Comparison of ENCODE assay signal across 9 mouse cellular contexts in the genomic region with DNA sequence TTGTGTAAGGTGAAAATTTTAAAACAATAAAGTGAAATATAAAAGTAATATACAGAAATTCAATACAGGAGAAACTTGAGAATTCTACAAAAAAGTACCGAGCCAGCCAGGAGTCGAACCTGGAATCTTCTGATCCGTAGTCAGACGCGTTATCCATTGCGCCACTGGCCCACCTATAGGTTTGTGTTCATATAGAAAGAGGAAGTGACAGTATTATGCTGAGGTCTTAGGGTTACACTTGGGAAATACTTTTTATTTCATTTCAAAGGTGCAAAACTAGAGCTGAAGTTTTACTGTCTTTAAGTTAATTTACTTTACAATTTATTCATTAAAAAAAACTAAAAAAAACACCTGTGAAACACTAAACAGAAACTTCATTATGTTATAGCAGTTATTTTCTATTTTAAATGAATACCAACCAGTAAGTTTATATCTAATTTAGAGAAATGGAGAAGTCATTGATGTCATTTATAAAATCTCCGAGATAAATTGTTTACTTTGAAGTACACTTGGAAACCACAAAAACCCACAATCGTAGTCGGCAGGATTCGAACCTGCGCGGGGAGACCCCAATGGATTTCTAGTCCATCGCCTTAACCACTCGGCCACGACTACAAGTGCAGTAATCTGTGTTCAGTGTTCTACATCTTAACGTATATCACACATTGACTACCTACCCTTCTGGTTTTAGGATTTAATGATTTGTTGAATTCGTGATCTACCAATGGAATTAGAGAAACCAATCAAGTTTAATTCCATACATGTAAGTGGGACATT. TPM values are rescaled to one million over a fixed set of nuclear protein-coding genes. Genes with fewer than 3 reads are reported as not detected.
DNase-seq lines count a peak whose midpoint lies in the region; ATAC-seq and TF ChIP-seq lines count a peak whose summit lies in the region.
"Had no signal": no experiment of that assay in that cellular context is flagged by ENCODE, and none has a peak within 500 bp of the region (broad histone marks: within the 10 kb centered on the region; RNA-seq: fewer than 3 reads in every experiment).

No protein-coding gene starts in this region.

- no peak; the same call in 1 of the 2 replicates for ATAC-seq in heart, embryonic 14.5 days (ENCODE audit: insufficient number of reproducible peaks, insufficient read depth, low FRiP score, low read depth)
- ATAC-seq in megakaryocyte, adult 5-6 weeks (ENCODE audit: poor library complexity, severe bottlenecking): peak; percentile 71

- 4% methylated on average over 17 of the region's 17 CpGs for WGBS in heart, embryonic 14.5 days

- H3K27ac ChIP-seq in ES-E14 (ENCODE audit: insufficient read depth, low read depth, low read length, poor library complexity, severe bottlenecking): no peak overlapping the region
- H3K27ac ChIP-seq in heart, embryonic 14.5 days (replicated peaks in 1 of 2; ENCODE audit: control insufficient read depth in 1 of 2, insufficient read depth in 1 of 2, low read depth in 2 of 2, low read length in 2 of 2): no peak overlapping the region

- no peaks in the 10 kb centered on the region for H3K79me3 ChIP-seq in C2C12 (ENCODE audit: low read depth)

- TF ChIP-seq CTCF in C2C12 (IDR thresholded peaks at IDR 0.05; ENCODE audit: control insufficient read depth, insufficient read depth, insufficient read length): no peak

- H3K79me2 ChIP-seq in C2C12 (ENCODE audit: control insufficient read depth, insufficient read depth): no peaks in the 10 kb centered on the region

- peak; percentile 76 for DNase-seq in ES-E14 (ENCODE audit: low read depth, low spot score)
- peak; percentile 94 for DNase-seq in embryo, embryonic 9.5 days (ENCODE audit: extremely low spot score)
- peak; percentile 50 to 71 for DNase-seq in layer of hippocampus, postnatal 10 days (ENCODE audit: low spot score in 2 of 2)
- peak; percentile 17 to 29 for DNase-seq in spleen, adult 18-20 months
- no peak for DNase-seq in ovary, adult 18-20 months (ENCODE audit: low spot score)

- H3K4me1 ChIP-seq in ES-E14 (ENCODE audit: control insufficient read depth in 2 of 2, insufficient read depth in 2 of 2, low read length in 2 of 2, poor library complexity in 1 of 2): peaks cover 0 to 7% of the 10 kb centered on the region in 2 experiments; a peak in 2 of 4 replicates
- H3K4me1 ChIP-seq in heart, embryonic 14.5 days (ENCODE audit: control insufficient read depth in 2 of 2, insufficient read depth in 2 of 2, low read length in 2 of 2): peaks cover 6 to 25% of the 10 kb centered on the region in 2 experiments; a peak in 3 of 4 replicates

- H3K36me3 ChIP-seq in C2C12 (ENCODE audit: control insufficient read depth, insufficient read depth) (no peaks in the 10 kb centered on the region), ES-E14 (ENCODE audit: control insufficient read depth, insufficient read depth, low read length, poor library complexity, severe bottlenecking) (no peaks in the 10 kb centered on the region)
- H3K36me3 ChIP-seq in heart, embryonic 14.5 days (ENCODE audit: control insufficient read depth, insufficient read depth, low read length): no peaks in the 10 kb centered on the region

- in situ Hi-C loops in ES-E14 (cut with MboI; ENCODE audit: low sequenced_read_pairs in 2 of 2, unreplicated experiment in 2 of 2): loop anchor here (25.0 kb wide), 1 partner anchor 188 kb away; no protein-coding TSS in a partner anchor

- no peak overlapping the region for H3K4me3 ChIP-seq in C2C12 (ENCODE audit: insufficient read depth, poor library complexity, severe bottlenecking)
- peak overlapping the region in 1 of 2 experiments; percentile 40; a peak in 2 of 4 replicates for H3K4me3 ChIP-seq in ES-E14 (ENCODE audit: insufficient read depth in 1 of 2, low read depth in 1 of 2, low read length in 2 of 2, poor library complexity in 1 of 2, severe bottlenecking in 1 of 2)
- H3K4me3 ChIP-seq in heart, embryonic 14.5 days (ENCODE audit: control insufficient read depth in 1 of 2, insufficient read depth in 1 of 2, low read depth in 1 of 2, low read length in 2 of 2): no peak overlapping the region

- no peak overlapping the region for H3ac ChIP-seq in C2C12 (ENCODE audit: control insufficient read depth, insufficient read length, low read depth)

- no peaks in the 10 kb centered on the region for H3K9me3 ChIP-seq in ES-E14 (ENCODE audit: control insufficient read depth, insufficient read depth, low read depth, low read length)
- H3K9me3 ChIP-seq in heart, embryonic 14.5 days (ENCODE audit: control insufficient read depth, low read length): no peaks in the 10 kb centered on the region

- no peak overlapping the region for H3K9ac ChIP-seq in ES-E14 (ENCODE audit: insufficient read depth, low read depth, low read length, poor library complexity, severe bottlenecking)
- H3K9ac ChIP-seq in heart, embryonic 14.5 days (ENCODE audit: low read length): no peak overlapping the region

- peak overlapping the region; percentile 42 for H3K4me2 ChIP-seq in heart, embryonic 14.5 days (ENCODE audit: low read length)

- no peaks in the 10 kb centered on the region for H3K27me3 ChIP-seq in C2C12 (ENCODE audit: control insufficient read depth, insufficient read depth, insufficient read length)
- no peaks in the 10 kb centered on the region for H3K27me3 ChIP-seq in heart, embryonic 14.5 days (ENCODE audit: control insufficient read depth, insufficient read depth, low read length)

TF ChIP-seq in C2C12, 6 proteins besides CTCF, POLR2A, EP300 and RAD21:
- TF ChIP-seq MYOD1 (IDR thresholded peaks at IDR 0.05; ENCODE audit: control insufficient read depth, insufficient read length, low read depth) (no peak), USF1 (IDR thresholded peaks at IDR 0.05; ENCODE audit: low read depth) (no peak), MYOG (IDR thresholded peaks at IDR 0.05; ENCODE audit: control insufficient read depth, extremely low read depth, insufficient read length) (no peak), CEBPB (IDR thresholded peaks at IDR 0.05; ENCODE audit: low read depth) (peak; percentile 2), MAX (IDR thresholded peaks at IDR 0.05) (no peak), FOSL1 (IDR thresholded peaks at IDR 0.05; ENCODE audit: insufficient read depth, low read length, poor library complexity, severe bottlenecking) (no peak)

TF ChIP-seq in ES-E14, 5 proteins besides CTCF, POLR2A, EP300 and RAD21:
- TF ChIP-seq ZNF384 (IDR thresholded peaks at IDR 0.05; ENCODE audit: low read depth, low read length) (no peak), MAFK (IDR thresholded peaks at IDR 0.05; ENCODE audit: insufficient read depth, low read depth, low read length) (peak; percentile 94)

RNA-seq across cellular contexts. Expression of a gene that starts 12.0 kb away (rescaled TPM):
- 0.07 TPM for polyA plus RNA-seq in C2C12 (2012; fragmentation: generic; extraction: Trizol)
- total RNA-seq in ES-E14 (2012; rRNA removed): 0.95 and 1.5 TPM in 2 replicates
- 0.40 and 0.43 TPM in 2 replicates for polyA plus RNA-seq in heart, embryonic 14.5 days (2014; fragmentation: Nextera tagmentation; extraction: Ambion mirVana)
- total RNA-seq in layer of hippocampus, postnatal 10 days (2021): under 1 TPM; 0.53 to 0.58 TPM
- not detected in 2 replicates for total RNA-seq in megakaryocyte, adult 5-6 weeks (2015)
- not detected in 2 replicates for total RNA-seq in megakaryocyte, adult 5-6 weeks (2017)
- total RNA-seq: heart, postnatal 14 days had no signal

RNA-seq across cellular contexts. Expression of a gene that starts 30.2 kb away (rescaled TPM):
- 6.9 TPM for polyA plus RNA-seq in C2C12 (2012; fragmentation: generic; extraction: Trizol)
- total RNA-seq in ES-E14 (2012; rRNA removed): 2,382 and 2,804 TPM in 2 replicates
- polyA plus RNA-seq in heart, embryonic 14.5 days (2014; fragmentation: Nextera tagmentation; extraction: Ambion mirVana): 7.5 and 8.5 TPM in 2 replicates
- total RNA-seq in layer of hippocampus, postnatal 10 days (2021): 100 to 1,000 TPM; 280 to 315 TPM
- 61.7 and 63.9 TPM in 2 replicates for total RNA-seq in megakaryocyte, adult 5-6 weeks (2015)
- total RNA-seq in megakaryocyte, adult 5-6 weeks (2017): 1,033 and 1,202 TPM in 2 replicates

RNA-seq across cellular contexts. Expression of a gene that starts 33.1 kb away (rescaled TPM):
- 98.1 TPM for polyA plus RNA-seq in C2C12 (2012; fragmentation: generic; extraction: Trizol)
- 1,402 and 1,887 TPM in 2 replicates for total RNA-seq in ES-E14 (2012; rRNA removed)
- polyA plus RNA-seq in heart, embryonic 14.5 days (2014; fragmentation: Nextera tagmentation; extraction: Ambion mirVana): 3.8 and 5.4 TPM in 2 replicates
- total RNA-seq in layer of hippocampus, postnatal 10 days (2021): 10 to 100 TPM; 45.7 to 51.3 TPM
- total RNA-seq in megakaryocyte, adult 5-6 weeks (2015): 61.9 and 91.1 TPM in 2 replicates
- total RNA-seq in megakaryocyte, adult 5-6 weeks (2017): 1,786 and 1,821 TPM in 2 replicates

RNA-seq across cellular contexts. Expression of a gene that starts 34.6 kb away (rescaled TPM):
- polyA plus RNA-seq in C2C12 (2012; fragmentation: generic; extraction: Trizol): 5.5 TPM
- 436 and 621 TPM in 2 replicates for total RNA-seq in ES-E14 (2012; rRNA removed)
- 3.0 and 4.3 TPM in 2 replicates for polyA plus RNA-seq in heart, embryonic 14.5 days (2014; fragmentation: Nextera tagmentation; extraction: Ambion mirVana)
- 10 to 100 TPM; 19.1 to 19.9 TPM for total RNA-seq in layer of hippocampus, postnatal 10 days (2021)
- total RNA-seq in megakaryocyte, adult 5-6 weeks (2015): 225 and 241 TPM in 2 replicates
- 441 and 668 TPM in 2 replicates for total RNA-seq in megakaryocyte, adult 5-6 weeks (2017)

RNA-seq across cellular contexts. Expression of a gene that starts 34.9 kb away (rescaled TPM):
- polyA plus RNA-seq in C2C12 (2012; fragmentation: generic; extraction: Trizol): not detected
- 0.11 and 0.62 TPM in 2 replicates for total RNA-seq in ES-E14 (2012; rRNA removed)
- polyA plus RNA-seq in heart, embryonic 14.5 days (2014; fragmentation: Nextera tagmentation; extraction: Ambion mirVana): 1.7 and 1.9 TPM in 2 replicates
- not detected for total RNA-seq in layer of hippocampus, postnatal 10 days (2021)
- not detected in 2 replicates for total RNA-seq in megakaryocyte, adult 5-6 weeks (2015)
- not detected in 2 replicates for total RNA-seq in megakaryocyte, adult 5-6 weeks (2017)
- total RNA-seq: heart, postnatal 14 days had no signal
